Mouse (Mus musculus) small intestine, adult 2 months (tissue): ENCODE results near the gene Gm28308. TPM values are rescaled to one million over a fixed set of nuclear protein-coding genes. Genes with fewer than 3 reads are reported as not detected.

Source experiments
- H3K27ac ChIP-seq: fragments of 200-500 bp; 2 replicates; pipeline ENCODE4 v1.5.1; 2012; ENCODE audit warnings: low read depth, low read length, control low read depth, inconsistent platforms; ENCODE audit not compliant: insufficient read depth
- H3K27me3 ChIP-seq: fragments of 200-500 bp; 2 replicates; pipeline ENCODE4 v1.6.1; 2012; ENCODE audit warnings: mild to moderate bottlenecking, moderate library complexity, low read length, inconsistent platforms; ENCODE audit not compliant: control insufficient read depth, insufficient read depth
- H3K36me3 ChIP-seq: fragments of 200-500 bp; 2 replicates; pipeline ENCODE4 v1.6.1; 2012; ENCODE audit warnings: mild to moderate bottlenecking, low read length, control low read depth, inconsistent platforms; ENCODE audit not compliant: control insufficient read depth, insufficient read depth
- H3K4me1 ChIP-seq: fragments of 200-500 bp; 2 replicates; pipeline ENCODE4 v1.6.1; 2012; ENCODE audit warnings: low read length, inconsistent platforms, mixed read lengths; ENCODE audit not compliant: control insufficient read depth, insufficient read depth, insufficient read length
- H3K4me3 ChIP-seq: fragments of 200-500 bp; 2 replicates; pipeline ENCODE4 v1.5.1; 2012; ENCODE audit warnings: low read depth, mild to moderate bottlenecking, control low read depth, inconsistent platforms, low read length, moderate library complexity
- CTCF ChIP-seq: fragments of 200-500 bp; IDR thresholded peaks from 2 replicates; pipeline ENCODE4 v1.5.1; 2012; ENCODE audit warnings: low read depth, mild to moderate bottlenecking, control low read depth, inconsistent platforms, low read length, moderate library complexity, mixed read lengths; ENCODE audit not compliant: insufficient replicate concordance, insufficient read length; ENCODE audit errors: extremely low read depth
- POLR2A ChIP-seq: fragments of 200-500 bp; IDR thresholded peaks from 2 replicates; pipeline ENCODE4 v1.6.1; 2012; ENCODE audit warnings: low read depth, mild to moderate bottlenecking, control low read depth, inconsistent platforms, low read length, moderate library complexity
- WGBS: fragments of 180-500 bp; shearing (Covaris S2); methylation state at CpG from one replicate; pipeline ENCODE4 v1.1.7; 2018; 5-methylcytosine and 5-hydroxymethylcytosine counted together
- polyA plus RNA-seq: library from polyadenylated mRNA; depleted of rRNA; stranded (reverse); fragments of >200 nt; gene quantifications from 2 replicates; pipeline ENCODE4 v1.2.3, GENCODE M21; 2012

Gm28308 gene
- polyA plus RNA-seq, 1 experiment = 0.58 TPM

DNA sequence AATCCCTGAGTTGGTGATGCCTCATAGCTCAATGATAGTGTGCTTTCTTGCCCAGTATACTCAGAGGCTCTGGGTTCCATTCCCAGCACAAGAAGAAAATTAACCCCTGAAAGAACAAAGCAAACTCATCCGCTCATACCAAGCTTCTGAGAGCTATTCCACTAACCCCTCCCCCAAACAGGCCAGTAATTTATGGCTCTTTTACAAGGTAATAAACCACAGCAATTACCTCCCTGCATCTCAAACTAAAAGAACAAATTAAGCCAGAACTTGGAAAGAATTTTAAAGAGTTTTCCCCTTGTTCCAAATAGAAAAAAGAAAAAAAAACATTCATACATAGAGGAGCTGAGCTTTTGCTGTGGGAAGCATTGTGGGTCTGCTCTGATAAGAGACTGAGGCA, 30.3 kb downstream of the Gm28308 start:
- Histone ChIP-seq H3K4me1 (peaks cover 12% of the 10 kb centered on the region), H3K4me3 (no peak overlapping the region), H3K27ac (no peak overlapping the region), H3K36me3 (no peaks in the 10 kb centered on the region), H3K27me3 (peaks cover 29% of the 10 kb centered on the region)
- no peak for TF ChIP-seq POLR2A
- TF ChIP-seq CTCF = no peak
- 29% methylated on average over 1 of the region's 1 CpGs for WGBS

DNA sequence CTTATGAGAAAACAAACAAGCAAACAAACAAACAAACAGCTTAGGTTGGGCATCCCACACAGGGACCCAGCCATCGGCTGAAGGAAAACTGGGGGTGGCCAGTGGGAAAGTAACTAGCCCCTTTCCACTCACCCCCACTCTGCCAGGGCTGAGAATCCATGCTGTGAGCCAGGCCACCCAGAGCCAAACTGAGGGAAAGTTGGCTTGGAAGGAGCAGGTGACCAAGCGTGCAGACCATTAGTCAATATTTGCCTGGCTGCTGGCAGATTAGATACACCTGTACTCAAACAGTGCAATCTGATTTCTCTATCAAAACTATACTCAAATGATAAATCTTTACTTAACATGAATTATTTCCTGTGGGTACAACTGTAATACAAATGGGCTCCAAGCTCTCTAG, 31.1 kb downstream of the Gm28308 start:
- no peak overlapping the region for H3K4me3 ChIP-seq
- no peak for TF ChIP-seq CTCF
- no peak for TF ChIP-seq POLR2A
- H3K27me3 ChIP-seq = peaks cover 32% of the 10 kb centered on the region
- H3K4me1 ChIP-seq = peaks cover 12% of the 10 kb centered on the region
- WGBS = 36% methylated on average over 2 of the region's 2 CpGs
- H3K36me3 ChIP-seq = no peaks in the 10 kb centered on the region
- no peak overlapping the region for H3K27ac ChIP-seq

GRCm38 (mm10) chr6:52180726-52181125, 32.4 kb downstream of the Gm28308 start:
- TF ChIP-seq CTCF (no peak), POLR2A (no peak)
- Histone ChIP-seq H3K27me3 (peaks cover 28% of the 10 kb centered on the region), H3K4me3 (no peak overlapping the region), H3K4me1 (peaks cover 12% of the 10 kb centered on the region), H3K27ac (peak overlapping the region; percentile 46), H3K36me3 (no peaks in the 10 kb centered on the region)
- 79% methylated on average over 3 of the region's 3 CpGs for WGBS

DNA sequence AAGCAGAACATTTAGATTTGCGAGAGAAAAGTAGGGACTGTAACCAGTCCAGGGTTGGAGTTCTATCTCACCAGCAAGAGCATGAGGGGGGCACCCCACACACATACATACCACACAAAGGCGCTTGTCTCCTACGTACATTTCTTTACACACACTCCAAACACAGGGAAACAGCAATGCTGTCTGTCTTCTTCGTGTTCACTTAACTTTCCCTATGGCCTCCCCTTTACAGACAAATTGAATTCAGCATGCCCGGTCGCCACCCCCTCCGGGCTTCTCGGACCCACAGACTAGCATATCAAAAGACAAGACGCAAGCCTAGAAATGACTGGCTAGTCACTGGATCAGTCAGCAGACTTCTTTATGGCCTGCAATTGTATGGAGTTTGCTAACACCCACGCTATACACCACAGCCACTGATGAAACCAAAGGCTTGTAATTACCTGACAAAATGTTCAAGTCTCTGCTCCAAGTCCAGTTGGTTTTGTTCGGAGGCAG, 32.9 kb downstream of the Gm28308 start:
- 80% methylated on average over 11 of the region's 11 CpGs for WGBS
- Histone ChIP-seq H3K4me1 (peaks cover 12% of the 10 kb centered on the region), H3K4me3 (peak overlapping the region; percentile 32; the same call in 1 of the 2 replicates), H3K27me3 (peaks cover 28% of the 10 kb centered on the region), H3K36me3 (no peaks in the 10 kb centered on the region), H3K27ac (peak overlapping the region; percentile 46; the same call in 1 of the 2 replicates)
- TF ChIP-seq POLR2A = no peak
- no peak for TF ChIP-seq CTCF

- 61% methylated on average over 10 of the region's 10 CpGs for WGBS
- Histone ChIP-seq H3K27me3 (peaks cover 31% of the 10 kb centered on the region), H3K4me1 (peaks cover 11% of the 10 kb centered on the region), H3K36me3 (no peaks in the 10 kb centered on the region), H3K27ac (peak overlapping the region; percentile 69), H3K4me3 (peak overlapping the region; percentile 48)
- TF ChIP-seq CTCF (no peak), POLR2A (no peak)
Observed at GRCm38 (mm10) chr6:52179690-52180089, 33.4 kb downstream of the Gm28308 start.

GRCm38 (mm10) chr6:52178918-52179665, 34.0 kb downstream of the Gm28308 start:
- peak overlapping the region; percentile 69 for H3K27ac ChIP-seq
- WGBS = 62% methylated on average over 4 of the region's 4 CpGs
- H3K4me1 ChIP-seq = peaks cover 8% of the 10 kb centered on the region
- TF ChIP-seq POLR2A (no peak), CTCF (no peak)
- H3K27me3 ChIP-seq = peaks cover 27% of the 10 kb centered on the region
- H3K4me3 ChIP-seq = peak overlapping the region; percentile 48
- H3K36me3 ChIP-seq = no peaks in the 10 kb centered on the region

DNA sequence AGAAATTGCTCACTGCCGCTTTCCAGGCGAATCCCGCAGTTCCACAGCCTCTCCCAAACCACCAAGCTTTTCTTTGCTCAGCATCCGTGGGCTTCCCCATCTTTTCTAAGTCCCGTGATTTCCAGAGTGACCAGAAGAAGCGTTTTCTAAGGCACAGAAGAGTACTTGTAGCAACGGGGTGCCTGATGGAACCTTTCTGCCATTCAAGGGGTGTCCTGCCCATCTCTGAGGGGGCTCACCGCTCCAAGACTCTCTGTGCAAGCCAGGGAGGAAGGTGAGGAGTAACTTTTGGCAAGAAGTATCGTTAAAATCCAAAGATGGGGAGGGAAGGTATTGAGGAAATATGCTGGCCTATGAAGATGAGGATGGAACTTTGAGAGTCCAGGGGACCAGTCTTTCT, 35.3 kb downstream of the Gm28308 start:
- Histone ChIP-seq H3K27me3 (peaks cover 32% of the 10 kb centered on the region), H3K27ac (peak overlapping the region; percentile 65), H3K36me3 (no peaks in the 10 kb centered on the region), H3K4me1 (no peaks in the 10 kb centered on the region; the same call in 1 of the 2 replicates), H3K4me3 (peak overlapping the region; percentile 60)
- 52% methylated on average over 9 of the region's 9 CpGs for WGBS
- no peak for TF ChIP-seq CTCF
- TF ChIP-seq POLR2A = no peak
